Mouse (Mus musculus) liver, embryonic 11.5 days (tissue): ENCODE measurements around the gene Jakmip3. TPM values are rescaled to one million over a fixed set of nuclear protein-coding genes. Genes with fewer than 3 reads are reported as not detected.

ENCODE experiments used
- ATAC-seq: fragments of 200-750 bp; cut with Nextera tagmentation; replicated peaks from 2 replicates; pipeline ENCODE4 v1.8.0; 2017; ENCODE audit warnings: moderate number of reproducible peaks, mild to moderate bottlenecking, moderate TSS enrichment, moderate library complexity; ENCODE audit not compliant: low FRiP score
- DNase-seq: peaks from one replicate; pipeline ENCODE4 v3.0.0-alpha.2; 2017; ENCODE audit warnings: low spot score
- H3K27ac ChIP-seq: fragments of 300-500 bp; sonication (generic); 2 replicates; pipeline ENCODE4 v1.5.1; 2014; ENCODE audit warnings: mild to moderate bottlenecking, low read depth, low read length, control low read depth
- H3K27me3 ChIP-seq: fragments of 300-500 bp; sonication (generic); replicated peaks from 2 replicates; pipeline ENCODE4 v1.6.1; 2014; ENCODE audit warnings: low read length, mixed read lengths; ENCODE audit not compliant: control insufficient read depth, insufficient read depth
- H3K36me3 ChIP-seq: fragments of 300-500 bp; sonication (generic); 2 replicates; pipeline ENCODE4 v1.6.1; 2014; ENCODE audit warnings: mild to moderate bottlenecking, low read length, moderate library complexity, mixed read lengths; ENCODE audit not compliant: control insufficient read depth, insufficient read depth
- H3K4me1 ChIP-seq: fragments of 300-500 bp; sonication (generic); replicated peaks from 2 replicates; pipeline ENCODE4 v1.6.1; 2014; ENCODE audit warnings: low read length, mixed read lengths; ENCODE audit not compliant: control insufficient read depth, insufficient read depth
- H3K4me2 ChIP-seq: fragments of 300-500 bp; sonication (generic); 2 replicates; pipeline ENCODE4 v1.6.1; 2014; ENCODE audit warnings: mild to moderate bottlenecking, control low read depth, moderate library complexity
- H3K4me3 ChIP-seq: fragments of 300-500 bp; sonication (generic); 2 replicates; pipeline ENCODE4 v1.5.1; 2014; ENCODE audit warnings: low read depth, low read length, control low read depth
- H3K9ac ChIP-seq: fragments of 300-500 bp; sonication (generic); 2 replicates; pipeline ENCODE4 v1.6.1; 2014; ENCODE audit warnings: low read depth, low read length, control low read depth
- H3K9me3 ChIP-seq: fragments of 300-500 bp; sonication (generic); 2 replicates; pipeline ENCODE4 v1.6.1; 2016; ENCODE audit warnings: low read length, inconsistent platforms, mixed read lengths; ENCODE audit not compliant: control insufficient read depth
- WGBS: fragments of 180-500 bp; shearing (Covaris S2); extraction: QIAGEN DNeasy Blood & Tissue Kit; methylation state at CpG from one replicate; pipeline ENCODE4 v1.1.7; 2014; 5-methylcytosine and 5-hydroxymethylcytosine counted together
- polyA plus RNA-seq: library from polyadenylated mRNA; unstranded; fragments of >200 nt; fragmentation: Nextera tagmentation; extraction: Ambion mirVana; gene quantifications from 2 replicates; pipeline ENCODE4 v1.2.1, GENCODE M21; 2014

Gene Jakmip3
- polyA plus RNA-seq: 0.10 TPM in 1 of 2 replicates, not detected in the other

GRCm38 (mm10) chr7:138940612-138941461 lies at the start of gene Jakmip3:
Gene Jakmip3 (plus strand): TSS chr7:138940730.
- DNase-seq: peak; percentile 36
- peak within 1 kb of the TSS; percentile 58 for H3K4me2 ChIP-seq
- no peak within 1 kb of the TSS for H3K9ac ChIP-seq
- no peak for ATAC-seq
- H3K9me3 ChIP-seq: no peaks in the 10 kb centered on the region
- H3K36me3 ChIP-seq: no peaks in the 10 kb centered on the region
- no peak within 1 kb of the TSS for H3K27ac ChIP-seq
- H3K4me3 ChIP-seq: peak within 1 kb of the TSS; percentile 39
- WGBS: 2% methylated on average over 78 of the region's 78 CpGs
- no peaks in the 10 kb centered on the region for H3K4me1 ChIP-seq
- H3K27me3 ChIP-seq: peaks cover 54% of the 10 kb centered on the region

- DNase-seq: no peak
- ATAC-seq: no peak
- Histone ChIP-seq H3K4me1 (no peaks in the 10 kb centered on the region; the same call in none of the 2 replicates), H3K27me3 (no peaks in the 10 kb centered on the region), H3K36me3 (peaks cover 29% of the 10 kb centered on the region), H3K9me3 (no peaks in the 10 kb centered on the region), H3K4me2 (no peak overlapping the region), H3K9ac (no peak overlapping the region), H3K27ac (no peak overlapping the region), H3K4me3 (no peak overlapping the region)
- WGBS: 78% methylated on average over 2 of the region's 2 CpGs
These were observed 42.4 kb upstream of the Jakmip3 start for GRCm38 (mm10) chr7:138898122-138898521.

- Histone ChIP-seq H3K9ac (no peak overlapping the region), H3K9me3 (no peaks in the 10 kb centered on the region), H3K27me3 (no peaks in the 10 kb centered on the region), H3K36me3 (peaks cover 25% of the 10 kb centered on the region), H3K4me2 (no peak overlapping the region), H3K27ac (no peak overlapping the region), H3K4me1 (peaks cover 1% of the 10 kb centered on the region), H3K4me3 (no peak overlapping the region)
- DNase-seq: no peak
- WGBS: 85% methylated on average over 4 of the region's 4 CpGs
- no peak for ATAC-seq
These were observed 41.8 kb upstream of the Jakmip3 start for GRCm38 (mm10) chr7:138898743-138899142.

GRCm38 (mm10) chr7:138903886-138904435 lies 36.6 kb upstream of the Jakmip3 start:
- Histone ChIP-seq H3K27ac (peak overlapping the region; percentile 41; the same call in 1 of the 2 replicates), H3K9me3 (no peaks in the 10 kb centered on the region), H3K4me2 (peak overlapping the region; percentile 32), H3K9ac (no peak overlapping the region), H3K27me3 (no peaks in the 10 kb centered on the region), H3K4me1 (peaks cover 22% of the 10 kb centered on the region), H3K36me3 (peaks cover 5% of the 10 kb centered on the region; the same call in 1 of the 2 replicates), H3K4me3 (no peak overlapping the region)
- ATAC-seq (no peak), DNase-seq (no peak)
- 55% methylated on average over 7 of the region's 7 CpGs for whole genome bisulfite sequencing

GRCm38 (mm10) chr7:138906441-138906840 lies 34.1 kb upstream of the Jakmip3 start:
- Histone ChIP-seq H3K4me3 (peak overlapping the region; percentile 87), H3K9me3 (no peaks in the 10 kb centered on the region), H3K4me1 (peaks cover 25% of the 10 kb centered on the region), H3K9ac (peak overlapping the region; percentile 21; the same call in 1 of the 2 replicates), H3K27me3 (no peaks in the 10 kb centered on the region), H3K36me3 (no peaks in the 10 kb centered on the region; the same call in 1 of the 2 replicates), H3K27ac (0 out of 2 replicates have a peak overlapping the region, but pooled peaks have one; percentile 19), H3K4me2 (peak overlapping the region; percentile 89)
- DNase-seq: no peak
- 51% methylated on average over 1 of the region's 1 CpGs for WGBS
- ATAC-seq: no peak

- ATAC-seq (peak; percentile 56), DNase-seq (peak; percentile 66)
- H3K4me2 ChIP-seq: peak overlapping the region; percentile 89
- H3K9ac ChIP-seq: peak overlapping the region; percentile 21
- 0 out of 2 replicates have a peak overlapping the region, but pooled peaks have one; percentile 19 for H3K27ac ChIP-seq
- H3K27me3 ChIP-seq: no peaks in the 10 kb centered on the region
- 11% methylated on average over 7 of the region's 7 CpGs for WGBS
- no peaks in the 10 kb centered on the region; the same call in 1 of the 2 replicates for H3K36me3 ChIP-seq
- H3K9me3 ChIP-seq: no peaks in the 10 kb centered on the region
- H3K4me3 ChIP-seq: peak overlapping the region; percentile 87
- H3K4me1 ChIP-seq: peaks cover 25% of the 10 kb centered on the region
These were observed 33.5 kb upstream of the Jakmip3 start for GRCm38 (mm10) chr7:138907043-138907442.

- Histone ChIP-seq H3K9me3 (no peaks in the 10 kb centered on the region), H3K27me3 (no peaks in the 10 kb centered on the region), H3K4me2 (peak overlapping the region; percentile 89), H3K4me3 (peak overlapping the region; percentile 87), H3K27ac (peak overlapping the region; percentile 77; the same call in 1 of the 2 replicates), H3K9ac (peak overlapping the region; percentile 92), H3K36me3 (no peaks in the 10 kb centered on the region; the same call in 1 of the 2 replicates), H3K4me1 (peaks cover 25% of the 10 kb centered on the region)
- WGBS: 63% methylated on average over 5 of the region's 5 CpGs
- DNase-seq: peak; percentile 46
- ATAC-seq: no peak
These were observed 32.6 kb upstream of the Jakmip3 start for GRCm38 (mm10) chr7:138907976-138908375.

GRCm38 (mm10) chr7:138908768-138909276 lies 31.7 kb upstream of the Jakmip3 start:
- DNase-seq (no peak), ATAC-seq (no peak)
- H3K9ac ChIP-seq: peak overlapping the region; percentile 92
- H3K4me2 ChIP-seq: peak overlapping the region; percentile 89
- peaks cover 23% of the 10 kb centered on the region for H3K4me1 ChIP-seq
- 7% methylated on average over 10 of the region's 10 CpGs for WGBS
- no peaks in the 10 kb centered on the region for H3K27me3 ChIP-seq
- no peaks in the 10 kb centered on the region; the same call in 1 of the 2 replicates for H3K36me3 ChIP-seq
- H3K27ac ChIP-seq: peak overlapping the region; percentile 77
- peak overlapping the region; percentile 87 for H3K4me3 ChIP-seq
- no peaks in the 10 kb centered on the region for H3K9me3 ChIP-seq
